Mouse (Mus musculus) midbrain, embryonic 13.5 days (tissue): Measurements from ENCODE around the gene Asb1. TPM values are rescaled to one million over a fixed set of nuclear protein-coding genes. Genes with fewer than 3 reads are reported as not detected.

Source experiments
- ATAC-seq: fragments of 200-750 bp; cut with Nextera tagmentation; 2 replicates; pipeline ENCODE4 v1.8.0; 2017; ENCODE audit warnings: mild to moderate bottlenecking, moderate TSS enrichment, moderate library complexity
- H3K27ac ChIP-seq: fragments of 300-500 bp; sonication (generic); 2 replicates; pipeline ENCODE4 v1.5.1; 2015; ENCODE audit warnings: inconsistent platforms, mild to moderate bottlenecking, moderate library complexity
- H3K27me3 ChIP-seq: fragments of 300-500 bp; sonication (generic); 2 replicates; pipeline ENCODE4 v1.6.1; 2015; ENCODE audit warnings: mild to moderate bottlenecking, inconsistent platforms
- H3K36me3 ChIP-seq: fragments of 300-500 bp; sonication (generic); 2 replicates; pipeline ENCODE4 v1.6.1; 2015; ENCODE audit warnings: mild to moderate bottlenecking, inconsistent platforms
- H3K4me1 ChIP-seq: fragments of 300-500 bp; sonication (generic); replicated peaks from 2 replicates; pipeline ENCODE4 v1.6.1; 2015; ENCODE audit warnings: inconsistent platforms
- H3K4me2 ChIP-seq: fragments of 300-500 bp; sonication (generic); replicated peaks from 2 replicates; pipeline ENCODE4 v1.6.1; 2015; ENCODE audit warnings: moderate library complexity, mild to moderate bottlenecking, inconsistent platforms
- H3K4me3 ChIP-seq: fragments of 300-500 bp; sonication (generic); replicated peaks from 2 replicates; pipeline ENCODE4 v1.5.1; 2015; ENCODE audit warnings: mild to moderate bottlenecking, inconsistent platforms
- H3K9ac ChIP-seq: fragments of 300-500 bp; sonication (generic); replicated peaks from 2 replicates; pipeline ENCODE4 v1.6.1; 2015; ENCODE audit warnings: mild to moderate bottlenecking, inconsistent platforms
- H3K9me3 ChIP-seq: fragments of 300-500 bp; sonication (generic); 2 replicates; pipeline ENCODE4 v1.6.1; 2016; ENCODE audit warnings: mild to moderate bottlenecking, inconsistent platforms
- WGBS: fragments of 180-500 bp; shearing (Covaris S2); methylation state at CpG from one replicate; pipeline ENCODE4 v1.1.7; 2015; 5-methylcytosine and 5-hydroxymethylcytosine counted together
- polyA plus RNA-seq: library from polyadenylated mRNA; unstranded; fragments of >200 nt; fragmentation: Nextera tagmentation; extraction: Ambion mirVana; gene quantifications from 2 replicates; pipeline ENCODE4 v1.2.1, GENCODE M21; 2015

The Asb1 gene
- polyA plus RNA-seq, 1 experiment from 2014 or later, result 10.9 TPM

- Histone ChIP-seq H3K4me3 (no peak overlapping the region), H3K27me3 (no peaks in the 10 kb centered on the region), H3K36me3 (peaks cover 57% of the 10 kb centered on the region), H3K27ac (no peak overlapping the region), H3K4me1 (peaks cover 19% of the 10 kb centered on the region), H3K9me3 (no peaks in the 10 kb centered on the region), H3K9ac (no peak overlapping the region), H3K4me2 (no peak overlapping the region)
- WGBS, result 85% methylated on average over 2 of the region's 2 CpGs
- ATAC-seq, result no peak
Measured at GRCm38 (mm10) chr1:91549073-91549472, 8.7 kb downstream of the Asb1 start.

GRCm38 (mm10) chr1:91557099-91557498, 16.8 kb downstream of the Asb1 start:
- WGBS, result 67% methylated on average over 2 of the region's 2 CpGs
- H3K4me2 ChIP-seq, result no peak overlapping the region
- ATAC-seq, result no peak

DNA sequence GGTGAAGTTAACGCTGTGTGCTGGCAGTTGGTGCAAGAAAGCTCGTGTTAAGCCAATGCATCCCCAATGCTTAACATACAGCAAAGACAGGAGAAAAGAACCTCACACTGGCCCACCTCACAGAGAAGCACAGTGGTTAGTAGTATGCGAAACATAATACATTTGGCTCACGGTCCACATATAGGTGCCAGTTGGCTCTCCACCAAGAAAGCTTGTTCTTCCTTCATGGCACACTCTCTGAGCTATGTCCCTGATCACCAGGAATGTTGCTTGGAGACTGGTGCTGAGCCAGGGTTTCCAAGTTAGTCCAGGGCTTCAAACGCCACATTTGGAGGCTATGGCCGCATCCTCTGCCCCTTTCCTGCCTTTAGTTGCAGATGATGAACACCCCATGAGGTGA, 20.9 kb downstream of the Asb1 start:
- Histone ChIP-seq H3K4me3 (no peak overlapping the region), H3K4me1 (no peaks in the 10 kb centered on the region)
- WGBS, result 93% methylated on average over 6 of the region's 6 CpGs

More at GRCm38 (mm10) chr1:91557099-91557498, 16.8 kb downstream of the Asb1 start:
- H3K9ac ChIP-seq, result no peak overlapping the region
- H3K4me3 ChIP-seq, result no peak overlapping the region
- H3K36me3 ChIP-seq, result peaks cover 62% of the 10 kb centered on the region
- no peaks in the 10 kb centered on the region for H3K4me1 ChIP-seq
- H3K27ac ChIP-seq, result no peak overlapping the region
- no peaks in the 10 kb centered on the region for H3K27me3 ChIP-seq
- H3K9me3 ChIP-seq, result no peaks in the 10 kb centered on the region

DNA sequence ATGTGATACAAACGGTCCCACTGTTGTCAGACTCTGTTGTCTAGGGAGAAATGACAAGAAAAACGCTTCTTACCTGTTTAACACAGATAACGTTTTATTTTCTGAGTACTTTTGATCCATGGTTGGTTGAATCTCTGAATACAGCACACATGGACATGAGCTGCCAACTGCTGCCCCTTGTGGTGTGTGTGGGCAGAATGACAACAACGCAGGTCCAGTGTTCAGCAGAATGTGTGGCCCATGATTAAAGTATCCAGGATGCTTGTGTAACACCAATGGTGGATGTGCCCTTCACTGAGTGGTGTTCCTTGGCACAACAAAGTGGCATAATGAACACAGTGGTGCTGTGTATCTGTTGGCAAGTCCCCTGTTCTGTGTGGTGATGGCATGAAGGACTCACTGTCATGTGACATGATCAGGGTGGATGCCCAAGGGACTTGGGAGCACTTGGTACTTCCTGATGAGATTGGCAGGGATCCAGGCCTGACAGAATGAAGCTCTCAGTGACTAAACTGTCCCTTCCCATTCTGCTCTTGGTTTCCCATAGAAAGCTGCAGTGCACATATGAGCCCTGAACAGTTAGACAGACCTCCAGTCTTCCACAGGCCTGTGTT, 22.7 kb downstream of the Asb1 start:
- Histone ChIP-seq H3K36me3 (peaks cover 12% of the 10 kb centered on the region), H3K9ac (no peak overlapping the region), H3K9me3 (no peaks in the 10 kb centered on the region), H3K4me3 (no peak overlapping the region), H3K4me2 (no peak overlapping the region), H3K27ac (no peak overlapping the region), H3K4me1 (no peaks in the 10 kb centered on the region), H3K27me3 (no peaks in the 10 kb centered on the region)
- ATAC-seq, result no peak
- 87% methylated on average over 4 of the region's 4 CpGs for WGBS

More for the DNA sequence above, 20.9 kb downstream of the Asb1 start:
- Histone ChIP-seq H3K9me3 (no peaks in the 10 kb centered on the region), H3K27ac (no peak overlapping the region), H3K27me3 (no peaks in the 10 kb centered on the region), H3K9ac (no peak overlapping the region), H3K4me2 (no peak overlapping the region), H3K36me3 (peaks cover 26% of the 10 kb centered on the region)
- ATAC-seq, result no peak

- no peaks in the 10 kb centered on the region for H3K9me3 ChIP-seq
- H3K36me3 ChIP-seq, result peaks cover 7% of the 10 kb centered on the region
- H3K9ac ChIP-seq, result no peak overlapping the region
- H3K4me2 ChIP-seq, result no peak overlapping the region
- no peaks in the 10 kb centered on the region for H3K27me3 ChIP-seq
- H3K4me1 ChIP-seq, result no peaks in the 10 kb centered on the region
- no peak overlapping the region for H3K27ac ChIP-seq
- 71% methylated on average over 3 of the region's 3 CpGs for WGBS
- no peak overlapping the region for H3K4me3 ChIP-seq
- ATAC-seq, result no peak
Measured at GRCm38 (mm10) chr1:91564004-91564403, 23.7 kb downstream of the Asb1 start.

- H3K4me2 ChIP-seq, result no peak overlapping the region
- ATAC-seq, result no peak
- H3K27me3 ChIP-seq, result no peaks in the 10 kb centered on the region
- no peaks in the 10 kb centered on the region for H3K9me3 ChIP-seq
- no peaks in the 10 kb centered on the region for H3K4me1 ChIP-seq
- WGBS, result 72% methylated on average over 6 of the region's 6 CpGs
- no peak overlapping the region for H3K4me3 ChIP-seq
- no peak overlapping the region for H3K9ac ChIP-seq
- no peak overlapping the region for H3K27ac ChIP-seq
- H3K36me3 ChIP-seq, result peaks cover 6% of the 10 kb centered on the region
Measured at GRCm38 (mm10) chr1:91564598-91564997, 24.3 kb downstream of the Asb1 start.

DNA sequence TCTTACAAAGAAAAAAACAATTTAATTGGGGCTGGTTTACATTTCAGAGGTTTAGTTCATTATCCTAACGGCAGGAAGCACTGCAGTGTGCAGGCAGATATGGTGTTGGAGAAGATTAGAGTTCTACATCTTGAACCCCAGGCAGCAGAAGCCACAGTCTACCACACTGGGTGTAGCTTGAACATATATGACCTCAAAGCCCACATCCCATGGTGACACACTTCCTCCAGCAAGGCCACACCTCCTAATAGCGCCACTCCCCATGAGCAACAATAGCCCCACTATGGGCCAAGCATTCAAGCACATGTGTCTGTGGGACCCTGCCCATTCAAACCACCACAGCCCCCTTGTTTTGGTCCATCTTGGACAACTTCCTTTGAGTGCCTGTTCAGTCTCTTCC, 26.9 kb downstream of the Asb1 start:
- Histone ChIP-seq H3K4me3 (no peak overlapping the region), H3K9ac (no peak overlapping the region), H3K4me2 (no peak overlapping the region), H3K36me3 (no peaks in the 10 kb centered on the region), H3K27me3 (no peaks in the 10 kb centered on the region), H3K4me1 (no peaks in the 10 kb centered on the region), H3K27ac (no peak overlapping the region), H3K9me3 (no peaks in the 10 kb centered on the region)
- WGBS, result 89% methylated on average over 2 of the region's 2 CpGs
- ATAC-seq, result no peak

DNA sequence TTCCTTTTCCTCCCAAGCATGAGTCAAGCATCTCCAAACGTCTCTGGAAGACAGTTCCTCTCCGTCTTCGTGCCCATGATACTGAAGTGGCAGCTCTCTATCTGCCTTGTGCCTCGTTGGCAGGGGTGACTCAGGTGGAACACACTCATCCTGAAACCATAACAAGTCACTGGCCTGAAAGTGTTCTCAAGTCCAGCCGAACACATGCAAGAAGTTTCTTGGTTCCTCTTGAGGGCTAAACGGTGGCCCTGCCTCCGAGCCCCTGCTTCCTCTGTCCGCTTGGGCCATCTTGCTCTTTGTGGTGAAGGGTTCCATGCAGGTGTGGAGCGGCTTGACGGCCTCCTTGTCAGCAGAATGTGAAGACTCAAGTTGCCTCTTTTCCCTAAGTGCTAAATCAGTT, 32.1 kb downstream of the Asb1 start:
- Histone ChIP-seq H3K9me3 (no peaks in the 10 kb centered on the region), H3K4me2 (no peak overlapping the region), H3K36me3 (no peaks in the 10 kb centered on the region), H3K4me3 (no peak overlapping the region), H3K9ac (no peak overlapping the region), H3K4me1 (no peaks in the 10 kb centered on the region), H3K27me3 (no peaks in the 10 kb centered on the region), H3K27ac (no peak overlapping the region)
- ATAC-seq, result no peak
- WGBS, result 85% methylated on average over 10 of the region's 10 CpGs

DNA sequence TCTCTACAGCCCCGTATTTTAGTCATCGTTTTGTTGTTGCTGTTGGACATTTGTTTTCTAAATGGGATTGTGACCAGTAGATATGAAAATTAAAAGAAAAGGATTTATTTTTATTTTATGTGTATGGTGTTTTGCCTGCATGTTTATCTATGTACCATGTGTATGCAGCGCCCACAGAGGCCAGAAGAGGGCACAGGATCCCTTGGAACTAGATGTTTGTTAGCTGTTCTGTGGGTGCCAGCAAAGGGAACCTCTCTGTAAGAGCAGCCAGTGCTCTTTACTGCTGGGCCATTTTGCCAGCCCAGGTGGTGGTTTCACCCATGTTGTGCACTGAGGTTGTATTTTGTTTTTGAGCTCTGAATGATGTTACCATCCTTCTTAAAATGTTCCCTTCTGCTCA, 33.9 kb downstream of the Asb1 start:
- WGBS, result 71% methylated on average over 3 of the region's 3 CpGs
- Histone ChIP-seq H3K9me3 (no peaks in the 10 kb centered on the region), H3K4me3 (no peak overlapping the region), H3K36me3 (no peaks in the 10 kb centered on the region), H3K27ac (no peak overlapping the region), H3K27me3 (no peaks in the 10 kb centered on the region), H3K4me1 (no peaks in the 10 kb centered on the region), H3K9ac (no peak overlapping the region), H3K4me2 (no peak overlapping the region)
- no peak; the same call in 1 of the 2 replicates for ATAC-seq

GRCm38 (mm10) chr1:91577883-91578517, 37.7 kb downstream of the Asb1 start:
- H3K4me1 ChIP-seq, result no peaks in the 10 kb centered on the region
- no peak overlapping the region for H3K27ac ChIP-seq
- ATAC-seq, result no peak
- no peak overlapping the region for H3K4me3 ChIP-seq
- no peaks in the 10 kb centered on the region for H3K27me3 ChIP-seq
- no peak overlapping the region for H3K9ac ChIP-seq
- no peaks in the 10 kb centered on the region for H3K9me3 ChIP-seq
- WGBS, result 84% methylated on average over 7 of the region's 7 CpGs
- no peaks in the 10 kb centered on the region for H3K36me3 ChIP-seq
- no peak overlapping the region for H3K4me2 ChIP-seq

- Histone ChIP-seq H3K4me1 (no peaks in the 10 kb centered on the region), H3K27ac (no peak overlapping the region), H3K27me3 (no peaks in the 10 kb centered on the region), H3K36me3 (no peaks in the 10 kb centered on the region), H3K4me2 (no peak overlapping the region), H3K9me3 (no peaks in the 10 kb centered on the region), H3K9ac (no peak overlapping the region), H3K4me3 (no peak overlapping the region)
- no peak for ATAC-seq
- WGBS, result 92% methylated on average over 2 of the region's 2 CpGs
Measured at GRCm38 (mm10) chr1:91580503-91580902, 40.2 kb downstream of the Asb1 start.

- Histone ChIP-seq H3K4me2 (no peak overlapping the region), H3K9ac (no peak overlapping the region), H3K27me3 (no peaks in the 10 kb centered on the region), H3K4me1 (no peaks in the 10 kb centered on the region), H3K9me3 (no peaks in the 10 kb centered on the region), H3K4me3 (no peak overlapping the region), H3K36me3 (no peaks in the 10 kb centered on the region), H3K27ac (no peak overlapping the region)
- 77% methylated on average over 2 of the region's 2 CpGs for WGBS
- no peak for ATAC-seq
Measured at GRCm38 (mm10) chr1:91581206-91581605, 40.9 kb downstream of the Asb1 start.
